Mouse (Mus musculus) brain, embryonic 14.5 days (tissue): ENCODE data around the gene Diras2.

Source experiments
- CTCF ChIP-seq: fragments of 200-500 bp; IDR thresholded peaks from 2 replicates; pipeline ENCODE4 v1.5.1; 2012; ENCODE audit warnings: inconsistent platforms, mild to moderate bottlenecking, moderate library complexity, borderline replicate concordance; ENCODE audit not compliant: insufficient read depth, insufficient read length; ENCODE audit errors: extremely low read depth
- POLR2A ChIP-seq: fragments of 200-500 bp; IDR thresholded peaks from 2 replicates; pipeline ENCODE4 v1.6.1; 2012; ENCODE audit warnings: mild to moderate bottlenecking, inconsistent platforms, borderline replicate concordance; ENCODE audit not compliant: poor library complexity, insufficient read depth, insufficient read length, severe bottlenecking; ENCODE audit errors: extremely low read depth

DNA sequence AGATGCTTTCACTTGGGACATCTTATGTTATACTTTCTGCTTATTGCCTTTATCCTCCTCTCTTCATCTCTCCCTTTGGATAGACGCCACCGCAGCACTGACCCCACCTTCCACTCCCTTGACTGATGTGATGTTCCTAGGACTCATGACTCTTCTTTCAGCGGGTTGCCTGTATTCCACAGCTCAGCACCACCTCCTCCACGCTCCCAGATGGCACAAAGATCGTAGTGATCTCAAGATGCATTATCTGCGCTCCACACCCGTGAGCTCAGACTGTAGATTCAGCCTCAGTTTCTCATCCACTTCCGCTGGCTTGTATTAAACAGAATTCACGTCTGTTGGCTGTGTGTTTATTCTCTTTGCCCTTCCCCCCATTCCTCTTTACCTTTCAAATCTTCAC lies 23.6 kb upstream of the Diras2 start:
- no peak for TF ChIP-seq CTCF
- no peak for TF ChIP-seq POLR2A
